Mouse (Mus musculus): ENCODE results near the gene Ube2e3. TPM values are rescaled to one million over a fixed set of nuclear protein-coding genes. Genes with fewer than 3 reads are reported as not detected.

Ube2e3 gene
- total RNA-seq, 1 experiment, result 35.1 TPM

DNA sequence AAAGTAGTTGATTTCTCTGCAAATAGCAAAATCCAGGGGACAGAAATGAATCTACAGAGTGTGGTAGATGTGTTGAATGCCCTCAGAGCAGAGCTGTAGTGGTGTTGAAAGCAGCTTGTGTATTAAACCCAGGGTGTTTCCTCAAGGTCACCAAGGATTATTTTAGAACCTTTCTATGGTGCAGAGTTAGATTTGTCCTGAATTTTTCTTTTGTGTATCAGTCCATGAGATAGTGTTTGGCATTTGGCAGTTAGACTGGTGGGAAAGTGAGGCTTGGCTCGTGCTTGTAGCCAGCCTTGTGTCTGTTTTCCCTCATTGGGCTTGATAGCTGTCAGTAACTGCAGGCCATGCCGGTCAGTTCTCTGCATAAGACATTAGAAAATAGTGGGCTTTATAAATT is 6.0 kb downstream of the Ube2e3 start:
- H3K9ac ChIP-seq (ENCODE audit: insufficient read depth, low read depth, low read length, poor library complexity, severe bottlenecking), result no peak overlapping the region

GRCm38 (mm10) chr2:78876002-78876401 is 8.1 kb downstream of the Ube2e3 start:
- no peaks in the 10 kb centered on the region; a peak in 1 of 4 replicates for H3K4me1 ChIP-seq (ENCODE audit: control insufficient read depth in 2 of 2, insufficient read depth in 2 of 2, low read length in 2 of 2, poor library complexity in 1 of 2)
- in situ Hi-C loops (cut with MboI; ENCODE audit: low sequenced_read_pairs in 2 of 2, unreplicated experiment in 2 of 2), result no loop called here

More for the DNA sequence above, 6.0 kb downstream of the Ube2e3 start:
- Histone ChIP-seq H3K27ac (ENCODE audit: insufficient read depth, low read depth, low read length, poor library complexity, severe bottlenecking) (no peak overlapping the region), H3K9me3 (ENCODE audit: control insufficient read depth, insufficient read depth, low read depth, low read length) (no peaks in the 10 kb centered on the region), H3K36me3 (ENCODE audit: control insufficient read depth, insufficient read depth, low read length, poor library complexity, severe bottlenecking) (peaks cover 4% of the 10 kb centered on the region), H3K4me1 (ENCODE audit: control insufficient read depth in 2 of 2, insufficient read depth in 2 of 2, low read length in 2 of 2, poor library complexity in 1 of 2) (no peaks in the 10 kb centered on the region; a peak in 1 of 4 replicates), H3K4me3 (ENCODE audit: insufficient read depth in 1 of 2, low read depth in 1 of 2, low read length in 2 of 2, poor library complexity in 1 of 2, severe bottlenecking in 1 of 2) (no peak overlapping the region)
- in situ Hi-C loops (cut with MboI; ENCODE audit: low sequenced_read_pairs in 2 of 2, unreplicated experiment in 2 of 2), result no loop called here
- no peak for DNase-seq (ENCODE audit: low read depth, low spot score)
- no peak for TF ChIP-seq CHD2 (IDR thresholded peaks at IDR 0.05; ENCODE audit: low read depth, low read length)
- no peak for TF ChIP-seq MAFK (IDR thresholded peaks at IDR 0.05; ENCODE audit: insufficient read depth, low read depth, low read length)
- TF ChIP-seq ZC3H11A (IDR thresholded peaks at IDR 0.05; ENCODE audit: borderline replicate concordance, low read depth, low read length), result no peak
- TF ChIP-seq HCFC1 (IDR thresholded peaks at IDR 0.05; ENCODE audit: borderline replicate concordance, insufficient read depth, low read length), result no peak
- no peak for TF ChIP-seq ZNF384 (IDR thresholded peaks at IDR 0.05; ENCODE audit: low read depth, low read length)

DNA sequence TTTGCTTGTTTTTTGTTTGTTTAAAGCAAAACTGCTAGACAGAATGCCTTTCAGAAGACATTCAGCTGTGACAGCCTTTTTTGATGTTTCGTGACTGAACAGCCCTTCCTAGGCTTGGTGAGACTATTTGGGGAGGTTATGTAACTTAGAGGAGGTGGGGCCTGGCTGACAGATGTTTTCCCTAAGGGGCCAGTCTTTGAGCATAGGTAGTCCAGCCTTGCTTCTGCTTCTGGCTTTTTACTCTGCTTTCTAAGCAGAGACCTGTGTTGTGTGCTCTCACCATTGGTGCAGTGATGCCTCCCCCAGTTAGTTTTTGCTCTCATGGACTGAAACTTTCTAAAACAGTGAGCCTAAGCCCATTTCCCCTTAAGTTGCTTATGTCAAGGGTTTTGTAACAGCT is 14.1 kb downstream of the Ube2e3 start:
- no peak for DNase-seq (ENCODE audit: low read depth, low spot score)
- Histone ChIP-seq H3K9me3 (ENCODE audit: control insufficient read depth, insufficient read depth, low read depth, low read length) (no peaks in the 10 kb centered on the region), H3K36me3 (ENCODE audit: control insufficient read depth, insufficient read depth, low read length, poor library complexity, severe bottlenecking) (no peaks in the 10 kb centered on the region), H3K9ac (ENCODE audit: insufficient read depth, low read depth, low read length, poor library complexity, severe bottlenecking) (no peak overlapping the region), H3K27ac (ENCODE audit: insufficient read depth, low read depth, low read length, poor library complexity, severe bottlenecking) (no peak overlapping the region), H3K4me1 (ENCODE audit: control insufficient read depth in 2 of 2, insufficient read depth in 2 of 2, low read length in 2 of 2, poor library complexity in 1 of 2) (0 out of 4 replicates have a peak, but pooled peaks cover 0 to 1% of the 10 kb centered on the region in 2 experiments), H3K4me3 (ENCODE audit: insufficient read depth in 1 of 2, low read depth in 1 of 2, low read length in 2 of 2, poor library complexity in 1 of 2, severe bottlenecking in 1 of 2) (no peak overlapping the region)
- TF ChIP-seq MAFK (IDR thresholded peaks at IDR 0.05; ENCODE audit: insufficient read depth, low read depth, low read length), result no peak
- TF ChIP-seq HCFC1 (IDR thresholded peaks at IDR 0.05; ENCODE audit: borderline replicate concordance, insufficient read depth, low read length), result no peak
- no peak for TF ChIP-seq CHD2 (IDR thresholded peaks at IDR 0.05; ENCODE audit: low read depth, low read length)
- TF ChIP-seq ZC3H11A (IDR thresholded peaks at IDR 0.05; ENCODE audit: borderline replicate concordance, low read depth, low read length), result no peak
- no peak for TF ChIP-seq ZNF384 (IDR thresholded peaks at IDR 0.05; ENCODE audit: low read depth, low read length)
- in situ Hi-C loops (cut with MboI; ENCODE audit: low sequenced_read_pairs in 2 of 2, unreplicated experiment in 2 of 2), result no loop called here

More at GRCm38 (mm10) chr2:78876002-78876401, 8.1 kb downstream of the Ube2e3 start:
- H3K27ac ChIP-seq (ENCODE audit: insufficient read depth, low read depth, low read length, poor library complexity, severe bottlenecking), result no peak overlapping the region
- no peak overlapping the region for H3K4me3 ChIP-seq (ENCODE audit: insufficient read depth in 1 of 2, low read depth in 1 of 2, low read length in 2 of 2, poor library complexity in 1 of 2, severe bottlenecking in 1 of 2)
- TF ChIP-seq MAFK (IDR thresholded peaks at IDR 0.05; ENCODE audit: insufficient read depth, low read depth, low read length), result no peak
- no peak for DNase-seq (ENCODE audit: low read depth, low spot score)
- H3K36me3 ChIP-seq (ENCODE audit: control insufficient read depth, insufficient read depth, low read length, poor library complexity, severe bottlenecking), result peaks cover 4% of the 10 kb centered on the region
- no peak overlapping the region for H3K9ac ChIP-seq (ENCODE audit: insufficient read depth, low read depth, low read length, poor library complexity, severe bottlenecking)
- H3K9me3 ChIP-seq (ENCODE audit: control insufficient read depth, insufficient read depth, low read depth, low read length), result no peaks in the 10 kb centered on the region

- Histone ChIP-seq H3K4me3 (ENCODE audit: insufficient read depth in 1 of 2, low read depth in 1 of 2, low read length in 2 of 2, poor library complexity in 1 of 2, severe bottlenecking in 1 of 2) (no peak overlapping the region), H3K9ac (ENCODE audit: insufficient read depth, low read depth, low read length, poor library complexity, severe bottlenecking) (no peak overlapping the region), H3K27ac (ENCODE audit: insufficient read depth, low read depth, low read length, poor library complexity, severe bottlenecking) (no peak overlapping the region), H3K4me1 (ENCODE audit: control insufficient read depth in 2 of 2, insufficient read depth in 2 of 2, low read length in 2 of 2, poor library complexity in 1 of 2) (0 out of 4 replicates have a peak, but pooled peaks cover 0 to 1% of the 10 kb centered on the region in 2 experiments), H3K9me3 (ENCODE audit: control insufficient read depth, insufficient read depth, low read depth, low read length) (no peaks in the 10 kb centered on the region), H3K36me3 (ENCODE audit: control insufficient read depth, insufficient read depth, low read length, poor library complexity, severe bottlenecking) (no peaks in the 10 kb centered on the region)
- no peak for DNase-seq (ENCODE audit: low read depth, low spot score)
- TF ChIP-seq HCFC1 (IDR thresholded peaks at IDR 0.05; ENCODE audit: borderline replicate concordance, insufficient read depth, low read length) (no peak), MAFK (IDR thresholded peaks at IDR 0.05; ENCODE audit: insufficient read depth, low read depth, low read length) (no peak), ZC3H11A (IDR thresholded peaks at IDR 0.05; ENCODE audit: borderline replicate concordance, low read depth, low read length) (no peak), ZNF384 (IDR thresholded peaks at IDR 0.05; ENCODE audit: low read depth, low read length) (no peak), CHD2 (IDR thresholded peaks at IDR 0.05; ENCODE audit: low read depth, low read length) (no peak)
- in situ Hi-C loops (cut with MboI; ENCODE audit: low sequenced_read_pairs in 2 of 2, unreplicated experiment in 2 of 2), result no loop called here
Measured at GRCm38 (mm10) chr2:78882743-78883433, 15.0 kb downstream of the Ube2e3 start.

Data from ES-E14 (cell line).